Mouse (Mus musculus) induced T-regulatory cell, adult 2 months (primary cell): Measurements from ENCODE around the gene Itga1.
A peak's percentile ranks its signal among the peaks of the same experiment; 100 is the strongest.

ENCODE experiments used
- DNase-seq: peaks from one replicate; pipeline ENCODE4 v3.0.0-alpha.2; 2012; ENCODE audit warnings: low read depth

Gene Itga1

GRCm38 (mm10) chr13:115050660-115051559 lies 50.9 kb downstream of the Itga1 start:
- DNase-seq: no peak

- no peak for DNase-seq
Measured at GRCm38 (mm10) chr13:115042652-115043051, 59.1 kb downstream of the Itga1 start.

GRCm38 (mm10) chr13:115037304-115037703 lies 64.5 kb downstream of the Itga1 start:
- DNase-seq: no peak

DNA sequence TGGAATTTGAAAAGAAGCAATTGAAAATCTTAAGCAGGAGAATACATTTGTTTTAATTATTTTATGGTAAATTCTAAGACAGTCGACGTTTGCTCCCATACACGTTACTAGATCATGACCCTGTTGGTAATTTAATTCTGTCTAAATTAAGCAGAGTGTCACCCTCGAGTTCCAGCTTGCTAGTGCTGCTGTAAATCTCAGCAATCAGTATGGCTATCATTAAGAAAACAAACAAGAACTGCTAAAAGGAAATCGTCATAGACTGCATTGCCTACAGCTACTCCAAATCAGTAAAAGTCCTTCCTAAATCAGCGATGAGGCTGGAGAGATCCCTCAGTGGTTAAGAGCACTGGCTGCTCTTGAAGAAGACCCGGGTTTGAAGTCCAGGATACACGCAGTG lies 66.4 kb downstream of the Itga1 start:
- no peak for DNase-seq

- no peak for DNase-seq
Measured at GRCm38 (mm10) chr13:115033135-115033534, 68.6 kb downstream of the Itga1 start.

DNA sequence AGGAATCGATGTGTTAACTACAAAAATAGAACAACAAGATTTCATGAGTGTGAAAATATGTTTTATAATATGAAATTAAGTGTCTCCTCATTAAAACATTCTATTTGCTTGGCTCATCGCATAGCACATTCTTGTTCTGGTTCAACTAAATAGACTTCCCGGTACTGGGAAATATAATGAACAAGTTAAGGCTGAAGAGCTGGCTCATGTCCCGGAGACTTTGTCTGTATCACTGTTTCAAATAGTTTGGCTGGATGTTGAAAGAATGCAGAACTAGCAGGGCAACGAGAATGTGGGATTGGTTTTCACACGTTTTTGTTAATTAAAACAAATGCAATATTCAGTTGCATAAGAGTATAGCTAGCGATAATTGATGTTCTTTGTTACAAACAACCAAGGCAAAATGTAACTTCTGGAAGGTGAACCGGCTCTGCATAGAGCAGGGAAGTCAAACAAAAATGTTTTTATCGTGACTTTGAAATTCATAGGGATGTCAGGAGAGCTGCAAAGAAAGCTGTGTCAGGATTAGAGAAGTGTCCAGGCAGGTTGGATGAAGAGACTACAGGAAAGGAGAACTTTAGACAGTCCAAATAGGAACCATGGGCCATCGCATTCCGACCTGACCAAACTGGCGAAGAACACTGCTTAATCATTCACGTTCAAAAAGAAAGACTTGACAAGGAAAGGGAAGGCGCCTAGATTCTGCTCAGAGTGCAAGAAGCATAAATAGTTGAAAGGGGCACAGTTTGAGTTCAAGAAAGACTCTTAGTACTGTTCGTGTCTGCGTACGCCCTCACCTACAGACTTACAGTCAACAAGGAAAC lies 70.4 kb downstream of the Itga1 start:
- no peak for DNase-seq

GRCm38 (mm10) chr13:115025394-115025793 lies 76.4 kb downstream of the Itga1 start:
- DNase-seq: no peak

DNA sequence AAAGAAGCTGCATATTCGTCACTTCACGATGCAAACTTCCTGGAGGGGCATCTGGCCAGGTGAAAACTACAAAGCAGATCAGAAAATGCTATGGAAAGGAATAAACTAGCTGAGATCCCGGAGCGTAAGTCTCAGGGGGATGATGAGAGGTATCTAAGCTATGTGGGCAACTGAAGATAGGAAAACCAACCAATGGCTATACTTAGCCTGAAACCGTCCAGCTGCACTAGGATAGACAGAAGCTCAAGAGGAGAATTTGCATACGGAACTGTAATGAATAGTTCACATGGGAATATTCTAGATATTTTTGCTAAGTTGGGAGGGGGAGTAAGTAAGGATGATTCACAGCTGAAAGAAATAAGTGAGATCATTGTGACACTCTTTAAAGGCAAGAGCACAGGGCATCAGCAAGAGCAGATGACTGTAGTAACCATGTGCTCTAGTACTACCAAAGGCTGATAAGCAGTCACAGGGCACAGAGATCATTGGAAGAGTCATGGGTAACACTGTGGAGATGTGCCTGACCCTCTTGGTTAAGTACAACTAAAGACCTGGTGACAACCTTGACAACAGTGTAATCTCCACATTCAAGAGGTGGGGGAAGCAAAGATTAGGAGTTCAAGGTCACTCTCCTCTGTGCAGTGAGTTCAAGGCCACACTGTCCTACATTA lies 79.5 kb downstream of the Itga1 start:
- DNase-seq: no peak

- no peak for DNase-seq
Measured at GRCm38 (mm10) chr13:115021411-115021810, 80.4 kb downstream of the Itga1 start.

- DNase-seq: no peak
Measured at GRCm38 (mm10) chr13:115020727-115021126, 81.0 kb downstream of the Itga1 start.

GRCm38 (mm10) chr13:115017545-115017944 lies 84.2 kb downstream of the Itga1 start:
- no peak for DNase-seq

DNA sequence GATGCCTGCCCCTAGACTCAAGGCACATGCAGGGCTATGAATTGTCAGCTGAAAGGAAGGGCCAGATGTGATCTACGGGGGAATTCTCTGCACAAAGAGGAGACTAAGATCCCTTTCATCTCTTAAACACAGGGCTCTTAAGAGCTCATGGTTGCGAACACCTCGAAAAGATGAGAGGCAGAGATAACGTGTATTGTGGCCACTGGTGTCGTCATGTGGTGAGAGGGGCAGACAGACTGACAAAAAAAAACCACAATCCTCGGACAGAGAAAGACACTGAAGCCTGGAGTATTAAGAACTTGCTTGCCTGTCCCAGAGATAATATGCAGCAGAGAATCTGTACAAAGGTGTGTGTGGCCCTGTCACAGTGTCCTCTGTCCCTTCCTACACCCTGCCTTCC lies 90.2 kb downstream of the Itga1 start:
- DNase-seq: peak; percentile 2

- no peak for DNase-seq
Measured at GRCm38 (mm10) chr13:115006213-115006835, 95.4 kb downstream of the Itga1 start.

- no peak for DNase-seq
Measured at GRCm38 (mm10) chr13:115005342-115005741, 96.4 kb downstream of the Itga1 start.

DNA sequence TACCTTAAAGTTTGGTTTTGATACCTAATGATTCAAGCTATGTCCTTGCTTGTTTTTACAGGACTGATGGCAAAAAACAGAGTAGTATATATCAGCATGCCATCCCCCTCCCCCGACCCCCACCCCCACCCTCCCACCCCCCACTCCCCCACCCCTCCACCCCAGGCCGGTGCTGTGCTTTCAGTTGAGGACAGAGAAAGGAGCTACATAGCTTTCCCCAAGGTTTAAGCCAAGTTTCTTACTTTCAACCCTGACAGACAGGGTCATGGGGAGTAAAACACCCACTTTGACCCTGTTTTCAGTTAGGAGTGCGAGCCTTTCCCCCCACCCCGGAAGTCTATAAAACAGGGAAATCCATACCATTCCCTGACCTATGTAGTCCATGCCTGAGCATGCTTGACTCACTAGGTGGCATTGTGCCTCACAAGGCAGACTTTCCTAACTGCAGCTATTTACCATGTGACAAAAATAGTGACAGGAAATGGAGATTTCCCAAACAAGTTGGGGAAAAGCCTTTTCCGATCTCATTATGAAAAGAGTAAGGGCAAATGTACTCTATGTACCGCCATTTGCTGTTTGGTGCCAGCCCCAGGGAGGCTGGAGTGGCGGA lies 98.2 kb downstream of the Itga1 start:
- DNase-seq: no peak

GRCm38 (mm10) chr13:115002837-115003236 lies 98.9 kb downstream of the Itga1 start:
- DNase-seq: no peak

GRCm38 (mm10) chr13:115002155-115002554 lies 99.6 kb downstream of the Itga1 start:
- DNase-seq: no peak

DNA sequence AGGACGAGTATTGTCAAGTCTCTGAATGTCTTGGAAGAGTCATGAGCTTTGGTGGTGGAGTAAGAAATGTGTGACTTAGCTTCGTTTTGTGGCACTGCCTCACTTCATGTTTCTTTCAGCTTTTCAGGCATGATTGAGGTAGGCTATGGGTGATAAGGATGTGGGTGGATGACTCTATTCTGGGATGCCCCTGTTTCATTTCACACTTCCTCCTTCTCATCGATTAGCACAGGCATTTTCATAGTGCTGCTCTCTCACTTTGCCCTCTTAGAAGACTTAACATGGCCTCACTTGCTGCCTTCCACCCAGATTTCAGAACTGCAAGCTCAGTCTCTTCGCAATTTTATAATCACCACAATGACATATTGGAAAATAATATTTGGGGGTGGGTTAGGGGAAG lies 102.2 kb downstream of the Itga1 start:
- no peak for DNase-seq

GRCm38 (mm10) chr13:114998100-114998499 lies 103.7 kb downstream of the Itga1 start:
- DNase-seq: no peak

DNA sequence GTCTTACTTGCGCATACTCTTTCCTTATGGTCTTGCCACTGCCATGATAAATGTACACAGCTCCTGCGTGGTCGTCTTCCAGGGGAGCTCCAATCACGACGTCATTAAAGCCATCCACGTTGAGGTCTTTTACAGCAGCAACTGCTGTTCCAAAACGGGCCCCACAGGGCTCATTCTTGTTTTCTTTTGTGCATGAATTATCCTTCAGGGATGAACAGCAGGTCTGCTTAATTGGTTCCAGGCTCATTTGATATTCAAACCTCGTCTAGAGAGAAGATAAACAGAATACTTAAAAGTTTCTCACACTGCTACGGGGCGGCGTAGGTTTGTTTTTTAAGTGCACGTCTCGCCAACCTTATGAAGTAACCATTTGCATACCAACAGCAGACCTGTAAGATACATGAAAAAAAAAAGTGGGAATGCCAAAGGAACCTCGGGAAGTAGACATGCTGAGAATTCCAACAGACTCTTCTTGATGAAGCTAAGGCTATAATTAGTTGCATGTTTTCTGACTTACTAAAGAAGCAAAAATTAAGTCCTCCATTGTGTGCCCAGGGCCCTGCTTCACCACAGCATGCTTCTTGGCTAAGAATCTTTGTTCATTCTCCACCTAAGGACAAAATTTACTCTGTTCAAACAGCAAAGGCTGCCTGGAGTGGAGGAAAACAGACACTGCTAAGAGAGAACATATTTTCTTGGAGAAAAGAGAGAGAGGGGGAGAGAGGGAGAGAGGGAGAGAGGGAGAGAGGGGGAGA lies 109.3 kb downstream of the Itga1 start:
- no peak for DNase-seq

GRCm38 (mm10) chr13:114987668-114988067 lies 114.1 kb downstream of the Itga1 start:
- no peak for DNase-seq
